Mouse (Mus musculus) spleen, adult 2 months (tissue): ENCODE measurements around the gene Kndc1. TPM values are rescaled to one million over a fixed set of nuclear protein-coding genes. Genes with fewer than 3 reads are reported as not detected.

Experiments
- DNase-seq, 2 experiments: peaks; one replicate each; pipeline versions ENCODE4 v3.0.0 to v3.0.0-alpha.2; 2012 to 2021; ENCODE audit warnings: low spot score in 2 of 2, low read depth in 1 of 2
- H3K27ac ChIP-seq: fragments of 200-500 bp; 2 replicates; pipeline ENCODE4 v1.5.1; 2012; ENCODE audit warnings: low read length, inconsistent platforms; ENCODE audit not compliant: insufficient read depth
- H3K27me3 ChIP-seq: fragments of 200-500 bp; 2 replicates; pipeline ENCODE4 v1.6.1; 2012; ENCODE audit warnings: mild to moderate bottlenecking, moderate library complexity, low read length, inconsistent platforms; ENCODE audit not compliant: control insufficient read depth, insufficient read depth
- H3K36me3 ChIP-seq: fragments of 200-500 bp; 2 replicates; pipeline ENCODE4 v1.6.1; 2012; ENCODE audit warnings: mild to moderate bottlenecking, low read length, inconsistent platforms; ENCODE audit not compliant: control insufficient read depth, insufficient read depth
- H3K4me1 ChIP-seq: fragments of 200-500 bp; 2 replicates; pipeline ENCODE4 v1.6.1; 2011; ENCODE audit warnings: inconsistent platforms; ENCODE audit not compliant: control insufficient read depth, insufficient read depth, insufficient read length
- H3K4me3 ChIP-seq: fragments of 200-500 bp; 2 replicates; pipeline ENCODE4 v1.5.1; 2011; ENCODE audit warnings: mild to moderate bottlenecking, inconsistent platforms; ENCODE audit not compliant: insufficient read depth, insufficient read length; ENCODE audit errors: extremely low read depth
- CTCF ChIP-seq: fragments of 200-500 bp; IDR thresholded peaks from 2 replicates; pipeline ENCODE4 v1.5.1; 2011; ENCODE audit warnings: mild to moderate bottlenecking, inconsistent platforms; ENCODE audit not compliant: insufficient read depth, insufficient read length, insufficient replicate concordance; ENCODE audit errors: extremely low read depth
- POLR2A ChIP-seq: fragments of 200-500 bp; IDR thresholded peaks from 2 replicates; pipeline ENCODE4 v1.6.1; 2011; ENCODE audit warnings: low read depth, low read length, inconsistent platforms
- WGBS: fragments of 180-500 bp; shearing (Covaris S2); methylation state at CpG from one replicate; pipeline ENCODE4 v1.1.7; 2018; 5-methylcytosine and 5-hydroxymethylcytosine counted together
- polyA plus RNA-seq: library from polyadenylated mRNA; depleted of rRNA; stranded (reverse); fragments of >200 nt; gene quantifications from 2 replicates; pipeline ENCODE4 v1.2.3, GENCODE M21; 2012; rRNA removed

Kndc1 gene
- polyA plus RNA-seq, 1 experiment: 0.16 TPM

- DNase-seq: no peak
- Histone ChIP-seq H3K27ac (no peak overlapping the region), H3K27me3 (no peaks in the 10 kb centered on the region), H3K4me3 (no peak overlapping the region), H3K4me1 (peaks cover 3% of the 10 kb centered on the region; the same call in 1 of the 2 replicates), H3K36me3 (no peaks in the 10 kb centered on the region)
- WGBS: 36% methylated on average over 3 of the region's 3 CpGs
- TF ChIP-seq POLR2A: no peak
- TF ChIP-seq CTCF: no peak
These were observed 86.3 kb downstream of the Kndc1 start for GRCm38 (mm10) chr7:139980778-139981177.

GRCm38 (mm10) chr7:139982058-139982457, 87.6 kb downstream of the Kndc1 start:
- Histone ChIP-seq H3K27ac (no peak overlapping the region), H3K27me3 (no peaks in the 10 kb centered on the region), H3K4me1 (peaks cover 3% of the 10 kb centered on the region; the same call in 1 of the 2 replicates), H3K36me3 (no peaks in the 10 kb centered on the region), H3K4me3 (no peak overlapping the region)
- TF ChIP-seq CTCF: no peak
- no peak for TF ChIP-seq POLR2A
- WGBS: 88% methylated on average over 11 of the region's 11 CpGs
- no peak for DNase-seq

GRCm38 (mm10) chr7:139984505-139984904, 90.0 kb downstream of the Kndc1 start:
- Histone ChIP-seq H3K36me3 (no peaks in the 10 kb centered on the region), H3K4me1 (no peaks in the 10 kb centered on the region), H3K27ac (no peak overlapping the region), H3K27me3 (no peaks in the 10 kb centered on the region), H3K4me3 (no peak overlapping the region)
- DNase-seq: no peak
- WGBS: 85% methylated on average over 11 of the region's 11 CpGs
- TF ChIP-seq POLR2A (no peak), CTCF (no peak)

GRCm38 (mm10) chr7:139988272-139988671, 93.8 kb downstream of the Kndc1 start:
- TF ChIP-seq POLR2A (no peak), CTCF (no peak)
- H3K27me3 ChIP-seq: no peaks in the 10 kb centered on the region
- 83% methylated on average over 9 of the region's 9 CpGs for WGBS
- no peaks in the 10 kb centered on the region for H3K4me1 ChIP-seq
- H3K27ac ChIP-seq: no peak overlapping the region
- DNase-seq: no peak
- H3K36me3 ChIP-seq: no peaks in the 10 kb centered on the region
- no peak overlapping the region for H3K4me3 ChIP-seq

GRCm38 (mm10) chr7:139990864-139991394, 96.4 kb downstream of the Kndc1 start:
- H3K36me3 ChIP-seq: no peaks in the 10 kb centered on the region
- DNase-seq: no peak
- peak overlapping the region; percentile 14; the same call in 1 of the 2 replicates for H3K4me3 ChIP-seq
- no peaks in the 10 kb centered on the region for H3K27me3 ChIP-seq
- TF ChIP-seq POLR2A (no peak), CTCF (no peak)
- no peak overlapping the region for H3K27ac ChIP-seq
- 52% methylated on average over 8 of the region's 8 CpGs for WGBS
- H3K4me1 ChIP-seq: no peaks in the 10 kb centered on the region

Other genes with a start within 250 kb of the Kndc1 start
- 0.11 TPM in 1 of 2 replicates, not detected in the other for gene Cfap46, start 210.9 kb upstream of the Kndc1 start, polyA plus RNA-seq
- gene Adgra1, start 60.5 kb upstream of the Kndc1 start, polyA plus RNA-seq: 0.20 and 0.29 TPM in 2 replicates
- 1.1 and 2.3 TPM in 2 replicates for gene Utf1, start 49.1 kb downstream of the Kndc1 start, polyA plus RNA-seq
- gene 6430531B16Rik, start 84.1 kb downstream of the Kndc1 start, polyA plus RNA-seq: 0.14 and 0.22 TPM in 2 replicates
- gene Adam8, start 97.9 kb downstream of the Kndc1 start, polyA plus RNA-seq: 23.2 and 26.2 TPM in 2 replicates
- 43.3 and 95.2 TPM in 2 replicates for gene Zfp511, start 141.7 kb downstream of the Kndc1 start, polyA plus RNA-seq
- gene Tubgcp2, start 142.0 kb downstream of the Kndc1 start, polyA plus RNA-seq: 16.3 and 17.5 TPM in 2 replicates
- gene Msx3, start 154.4 kb downstream of the Kndc1 start, polyA plus RNA-seq: not detected in 2 replicates
- not detected in 2 replicates for gene Caly, start 187.9 kb downstream of the Kndc1 start, polyA plus RNA-seq
- not detected in 2 replicates for gene Prap1, start 198.7 kb downstream of the Kndc1 start, polyA plus RNA-seq
- gene Fuom, start 207.7 kb downstream of the Kndc1 start, polyA plus RNA-seq: 9.4 and 10.9 TPM in 2 replicates
- 8.7 and 9.9 TPM in 2 replicates for gene Paox, start 221.1 kb downstream of the Kndc1 start, polyA plus RNA-seq
- 24.5 and 29.5 TPM in 2 replicates for gene Echs1, start 221.8 kb downstream of the Kndc1 start, polyA plus RNA-seq
- gene Mtg1, start 242.9 kb downstream of the Kndc1 start, polyA plus RNA-seq: 18.8 and 20.5 TPM in 2 replicates